Mouse (Mus musculus) lung, embryonic 14.5 days (tissue): ENCODE results near the gene Dnm1. TPM values are rescaled to one million over a fixed set of nuclear protein-coding genes. Genes with fewer than 3 reads are reported as not detected.

Source experiments
- ATAC-seq: fragments of 200-750 bp; cut with Nextera tagmentation; 2 replicates; pipeline ENCODE4 v1.8.0; 2017; ENCODE audit warnings: mild to moderate bottlenecking, moderate TSS enrichment, moderate library complexity; ENCODE audit not compliant: insufficient read depth
- DNase-seq: peaks from one replicate; pipeline ENCODE4 v3.0.0-alpha.2; 2015
- H3K27ac ChIP-seq: fragments of 300-500 bp; sonication (generic); 2 replicates; pipeline ENCODE4 v1.5.1; 2014; ENCODE audit warnings: low read depth, mild to moderate bottlenecking, moderate library complexity
- H3K27me3 ChIP-seq: fragments of 300-500 bp; sonication (generic); 2 replicates; pipeline ENCODE4 v1.6.1; 2014; ENCODE audit warnings: low read length, control low read depth; ENCODE audit not compliant: insufficient read depth
- H3K36me3 ChIP-seq: fragments of 300-500 bp; sonication (generic); 2 replicates; pipeline ENCODE4 v1.6.1; 2014; ENCODE audit warnings: control low read depth; ENCODE audit not compliant: insufficient read depth
- H3K4me1 ChIP-seq: fragments of 300-500 bp; sonication (generic); 2 replicates; pipeline ENCODE4 v1.6.1; 2014; ENCODE audit warnings: antibody characterized with exemption, control low read depth; ENCODE audit not compliant: insufficient read depth
- H3K4me2 ChIP-seq: fragments of 300-500 bp; sonication (generic); 2 replicates; pipeline ENCODE4 v1.6.1; 2014; ENCODE audit warnings: mild to moderate bottlenecking
- H3K4me3 ChIP-seq: fragments of 300-500 bp; sonication (generic); 2 replicates; pipeline ENCODE4 v1.5.1; 2014; ENCODE audit warnings: low read depth, low read length
- H3K9ac ChIP-seq: fragments of 300-500 bp; sonication (generic); 2 replicates; pipeline ENCODE4 v1.6.1; 2014
- H3K9me3 ChIP-seq: fragments of 300-500 bp; sonication (generic); 2 replicates; pipeline ENCODE4 v1.6.1; 2016; ENCODE audit warnings: low read depth, low read length, control low read depth
- CTCF ChIP-seq: IDR thresholded peaks from 2 replicates; pipeline ENCODE4 v1.5.1; 2016; ENCODE audit warnings: antibody characterized with exemption, low read depth
- WGBS: fragments of 180-500 bp; shearing (Covaris S2); extraction: QIAGEN DNeasy Blood & Tissue Kit; methylation state at CpG from one replicate; pipeline ENCODE4 v1.1.7; 2014; 5-methylcytosine and 5-hydroxymethylcytosine counted together
- polyA plus RNA-seq: library from polyadenylated mRNA; unstranded; fragments of >200 nt; fragmentation: Nextera tagmentation; extraction: Ambion mirVana; gene quantifications from 2 replicates; pipeline ENCODE4 v1.2.1, GENCODE M21; 2014

The Dnm1 gene
- polyA plus RNA-seq, 1 experiment from 2014 or later = 17.5 TPM

DNA sequence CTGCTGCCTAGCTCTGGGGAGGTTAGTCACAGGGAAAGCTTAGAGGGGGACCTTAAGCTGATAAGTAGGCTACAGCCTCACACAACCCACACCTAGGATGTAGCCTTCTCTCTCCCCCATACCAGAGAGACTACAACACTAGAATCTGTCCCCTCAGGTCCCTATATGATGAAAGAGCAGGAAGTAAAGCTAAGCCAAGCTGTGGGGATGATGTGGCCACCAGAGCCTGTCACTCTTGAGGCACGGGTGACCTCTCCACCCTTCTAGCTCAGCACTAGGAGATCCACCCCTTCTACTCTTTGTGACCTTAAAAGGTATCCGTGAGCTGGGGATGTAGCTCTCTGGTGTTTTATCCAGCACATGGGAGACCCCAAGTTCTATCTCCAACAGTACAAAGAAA, 36.0 kb upstream of the Dnm1 start:
- Histone ChIP-seq H3K4me3 (no peak overlapping the region), H3K9ac (no peak overlapping the region), H3K27me3 (no peaks in the 10 kb centered on the region), H3K4me1 (no peaks in the 10 kb centered on the region), H3K27ac (no peak overlapping the region), H3K9me3 (no peaks in the 10 kb centered on the region), H3K36me3 (no peaks in the 10 kb centered on the region), H3K4me2 (no peak overlapping the region)
- DNase-seq = no peak
- 72% methylated on average over 2 of the region's 2 CpGs for WGBS
- ATAC-seq = no peak
- no peak for TF ChIP-seq CTCF

DNA sequence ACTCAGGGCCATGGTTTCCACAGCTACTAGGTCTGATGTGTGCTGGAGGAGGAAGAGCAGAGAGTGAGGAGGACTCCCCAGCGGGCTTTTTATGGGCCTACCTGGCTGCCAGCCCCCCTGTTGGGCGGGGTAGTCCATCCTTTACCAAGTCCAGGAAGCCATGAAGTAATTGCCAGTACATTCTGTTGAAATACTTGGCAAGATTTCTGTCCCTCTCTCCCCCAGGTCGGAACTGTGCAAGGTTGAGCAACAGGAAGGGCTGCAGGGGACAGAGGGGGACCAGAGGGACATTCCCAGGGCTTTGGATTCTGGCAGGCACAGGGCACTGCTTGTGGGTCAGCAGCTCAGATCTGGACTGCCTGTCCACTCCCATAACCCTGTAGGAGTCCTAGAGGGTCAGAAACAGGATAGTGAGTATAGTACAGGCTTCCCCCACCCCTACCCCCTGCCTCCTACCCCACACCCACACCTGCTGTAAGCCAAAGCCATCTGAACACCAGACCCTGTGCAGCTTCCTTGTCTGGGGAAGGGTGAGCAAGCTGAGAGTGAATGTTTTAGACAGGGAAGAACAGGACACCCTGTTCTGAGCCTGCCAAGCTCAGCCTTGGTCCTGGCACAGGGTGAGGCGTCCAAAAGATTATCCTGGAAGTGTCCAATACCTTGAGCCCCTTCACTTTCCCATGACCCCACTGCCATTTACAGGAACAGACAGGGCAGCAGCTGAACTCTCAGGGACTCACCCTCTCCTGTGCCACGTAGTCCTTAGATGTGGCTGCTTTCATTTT, 34.8 kb upstream of the Dnm1 start, which contains the start of gene Lcn2:
Lcn2 (minus strand) TSS at position 547 of the 785 bp plus-strand sequence.
- 58% methylated on average over 5 of the region's 5 CpGs for WGBS

DNA sequence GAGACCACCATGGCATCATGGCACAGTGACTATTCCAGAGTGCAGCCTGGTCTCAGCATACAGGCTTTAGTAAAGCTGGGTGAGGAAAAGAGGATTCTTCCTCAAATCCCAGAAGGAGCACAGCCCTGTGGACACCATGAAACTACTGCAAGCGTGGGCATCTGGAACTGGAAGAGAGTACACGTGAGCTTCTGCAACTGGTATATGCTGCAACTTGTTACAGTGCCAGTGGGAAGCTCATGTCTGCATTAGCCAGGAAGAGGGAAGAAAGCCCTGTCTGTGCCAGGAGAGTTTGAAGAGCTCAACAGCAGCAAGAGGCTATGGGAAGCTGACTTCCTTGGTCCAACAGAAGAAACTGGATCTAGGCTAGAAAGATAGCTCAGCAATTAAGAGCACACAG, 29.6 kb upstream of the Dnm1 start:
- TF ChIP-seq CTCF = no peak
- Histone ChIP-seq H3K4me1 (no peaks in the 10 kb centered on the region), H3K36me3 (peaks cover 21% of the 10 kb centered on the region), H3K4me2 (no peak overlapping the region; the same call in 1 of the 2 replicates), H3K27me3 (no peaks in the 10 kb centered on the region), H3K4me3 (no peak overlapping the region), H3K27ac (no peak overlapping the region), H3K9ac (no peak overlapping the region), H3K9me3 (no peaks in the 10 kb centered on the region)
- ATAC-seq (no peak), DNase-seq (no peak)
- 84% methylated on average over 2 of the region's 2 CpGs for WGBS

More for the DNA sequence above, 34.8 kb upstream of the Dnm1 start, which contains the start of gene Lcn2:
- Histone ChIP-seq H3K4me3 (no peak within 1 kb of the TSS), H3K9ac (no peak within 1 kb of the TSS), H3K4me1 (no peaks in the 10 kb centered on the region), H3K27ac (no peak within 1 kb of the TSS), H3K36me3 (no peaks in the 10 kb centered on the region), H3K4me2 (no peak within 1 kb of the TSS), H3K9me3 (no peaks in the 10 kb centered on the region), H3K27me3 (no peaks in the 10 kb centered on the region)
- no peak for TF ChIP-seq CTCF
- ATAC-seq (no peak), DNase-seq (no peak)

DNA sequence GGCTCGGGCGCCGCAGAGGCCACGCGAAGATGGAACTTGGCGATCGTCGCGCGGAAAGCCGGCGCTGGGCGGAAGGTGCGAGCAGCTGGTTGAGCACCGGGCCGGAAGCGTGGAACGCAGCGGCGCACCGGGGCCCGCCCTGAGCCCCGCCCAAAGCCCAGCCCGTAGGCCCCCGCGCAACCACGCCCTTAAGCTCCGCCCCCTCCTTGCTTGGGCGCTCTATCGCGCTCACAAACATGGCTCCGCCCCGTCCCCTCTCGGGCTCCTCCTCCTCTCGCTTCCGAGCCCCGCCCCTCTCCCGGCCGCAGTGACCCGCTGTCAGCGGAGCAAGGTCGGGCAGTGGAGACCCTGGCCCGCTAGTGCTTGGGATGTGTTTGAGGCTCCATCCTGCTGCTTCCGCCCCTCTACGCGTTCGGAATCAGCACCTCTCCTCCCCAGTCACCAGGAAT, 28.7 kb upstream of the Dnm1 start, which contains the start of gene 1110008P14Rik:
1110008P14Rik (minus strand) TSS at position 164 of the 449 bp plus-strand sequence.
- Histone ChIP-seq H3K36me3 (peaks cover 30% of the 10 kb centered on the region), H3K27ac (no peak within 1 kb of the TSS), H3K9me3 (no peaks in the 10 kb centered on the region), H3K4me1 (no peaks in the 10 kb centered on the region), H3K9ac (peak within 1 kb of the TSS; percentile 59), H3K4me3 (peak within 1 kb of the TSS; percentile 66), H3K27me3 (no peaks in the 10 kb centered on the region), H3K4me2 (peak within 1 kb of the TSS; percentile 97)
- under 1% methylated on average over 40 of the region's 47 CpGs for WGBS
- TF ChIP-seq CTCF = no peak
- peak; percentile 89 for ATAC-seq
- peak; percentile 98 for DNase-seq

DNA sequence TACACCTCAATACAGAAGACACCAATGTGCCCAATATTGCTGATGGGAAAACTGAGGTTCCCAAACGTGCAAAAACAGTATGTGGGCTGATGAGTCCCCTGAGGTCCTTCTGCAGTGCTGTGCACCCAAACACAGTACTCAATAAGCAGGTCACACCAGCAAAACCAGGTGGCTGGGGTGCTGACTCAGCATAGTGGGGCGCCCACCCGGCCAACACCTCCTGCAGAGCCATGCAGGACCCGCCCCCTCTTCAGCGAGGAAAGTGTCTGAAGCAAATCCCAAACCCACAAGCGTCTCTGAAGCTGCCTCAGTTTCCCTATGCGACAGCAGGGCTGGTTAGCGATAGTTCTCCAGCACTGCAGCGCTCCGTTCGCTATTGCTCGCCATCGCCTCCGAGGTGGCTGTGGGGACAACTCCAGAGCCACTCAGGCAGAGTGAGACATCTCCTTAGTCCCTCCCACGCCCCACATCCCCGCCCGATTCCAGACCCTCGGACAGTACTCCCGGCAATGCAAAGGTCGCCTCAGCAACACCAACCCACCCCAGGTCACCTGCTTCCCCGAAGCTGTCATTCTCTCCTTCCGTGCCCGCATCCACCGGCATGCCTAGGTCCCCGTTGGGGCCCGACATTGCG, 28.1 kb upstream of the Dnm1 start:
- Histone ChIP-seq H3K4me2 (peak overlapping the region; percentile 97), H3K27me3 (no peaks in the 10 kb centered on the region), H3K9ac (peak overlapping the region; percentile 59), H3K36me3 (peaks cover 36% of the 10 kb centered on the region), H3K9me3 (no peaks in the 10 kb centered on the region), H3K27ac (no peak overlapping the region), H3K4me1 (no peaks in the 10 kb centered on the region), H3K4me3 (peak overlapping the region; percentile 66)
- DNase-seq = peak; percentile 60
- ATAC-seq = peak; percentile 76
- no peak for TF ChIP-seq CTCF
- 1% methylated on average over 27 of the region's 27 CpGs for WGBS

DNA sequence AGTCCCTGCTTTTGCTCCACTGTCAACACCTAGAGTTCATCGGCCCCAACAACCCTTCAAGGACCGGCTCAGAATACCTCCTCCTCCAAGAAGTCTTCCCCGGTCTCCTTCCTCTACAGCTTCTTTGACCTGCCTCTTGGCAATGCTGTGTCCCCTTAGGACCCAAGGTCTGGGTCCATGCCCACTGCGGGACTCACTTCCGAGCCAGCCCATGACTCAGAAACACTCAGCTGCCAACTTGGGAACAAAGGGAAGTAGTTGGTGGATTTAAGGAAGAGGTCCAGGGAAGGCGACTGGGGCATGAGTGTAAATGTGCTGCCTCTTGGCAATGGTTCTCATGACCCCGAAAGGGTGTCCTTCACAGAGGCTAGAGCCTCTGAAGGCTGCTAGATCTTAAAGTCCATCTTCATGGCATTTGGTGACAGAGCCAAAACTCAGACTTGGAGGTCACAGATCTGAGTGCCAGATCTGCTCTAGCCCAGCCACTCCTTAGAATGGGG, 26.9 kb upstream of the Dnm1 start:
- no peak for TF ChIP-seq CTCF
- no peaks in the 10 kb centered on the region for H3K9me3 ChIP-seq
- H3K36me3 ChIP-seq = peaks cover 48% of the 10 kb centered on the region
- no peaks in the 10 kb centered on the region for H3K4me1 ChIP-seq
- no peak overlapping the region for H3K4me3 ChIP-seq
- 94% methylated on average over 7 of the region's 7 CpGs for WGBS
- ATAC-seq (no peak), DNase-seq (no peak)
- no peak overlapping the region for H3K4me2 ChIP-seq
- no peak overlapping the region for H3K27ac ChIP-seq
- H3K9ac ChIP-seq = no peak overlapping the region
- H3K27me3 ChIP-seq = no peaks in the 10 kb centered on the region

DNA sequence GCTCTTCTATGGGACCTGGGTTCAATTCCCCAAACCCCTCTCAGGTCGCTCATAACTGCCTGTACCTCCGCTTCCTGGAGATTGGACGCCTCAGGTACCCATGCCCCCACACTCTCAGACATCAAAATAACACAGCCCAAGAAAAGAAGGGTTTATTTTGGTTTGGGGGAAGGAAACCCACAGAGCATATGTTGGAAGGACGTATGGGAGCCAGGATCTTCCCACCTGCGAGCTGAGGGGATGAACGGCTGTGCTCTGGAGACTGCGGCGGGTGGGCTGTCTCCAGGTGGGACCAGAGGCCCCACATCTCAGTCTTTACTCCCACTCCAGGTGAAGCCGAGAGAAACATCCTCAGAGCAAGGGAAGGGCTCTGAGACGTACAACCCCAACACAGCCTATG, 23.8 kb upstream of the Dnm1 start:
- no peak for TF ChIP-seq CTCF
- H3K9me3 ChIP-seq = no peaks in the 10 kb centered on the region
- no peak overlapping the region for H3K4me2 ChIP-seq
- DNase-seq (no peak), ATAC-seq (no peak)
- H3K27me3 ChIP-seq = no peaks in the 10 kb centered on the region
- no peak overlapping the region for H3K9ac ChIP-seq
- H3K27ac ChIP-seq = no peak overlapping the region
- no peak overlapping the region for H3K4me3 ChIP-seq
- peaks cover 72% of the 10 kb centered on the region for H3K36me3 ChIP-seq
- H3K4me1 ChIP-seq = no peaks in the 10 kb centered on the region
- 89% methylated on average over 10 of the region's 10 CpGs for WGBS
